Mouse (Mus musculus) heart, embryonic 11.5 days (tissue): Measurements from ENCODE around the gene 1700003E16Rik. TPM values are rescaled to one million over a fixed set of nuclear protein-coding genes. Genes with fewer than 3 reads are reported as not detected.

Source experiments
- polyA plus RNA-seq: library from polyadenylated mRNA; unstranded; fragments of >200 nt; fragmentation: Nextera tagmentation; extraction: Ambion mirVana; gene quantifications from 2 replicates; pipeline ENCODE4 v1.2.1, GENCODE M21; 2014

The 1700003E16Rik gene
- polyA plus RNA-seq, 1 experiment from 2014 or later, result 0.14 TPM

Other genes starting within 250 kb of the 1700003E16Rik start
- gene Sema4f, start 216.6 kb upstream of the 1700003E16Rik start, polyA plus RNA-seq, result 0.04 and 0.15 TPM in 2 replicates
- 0.70 and 1.1 TPM in 2 replicates for gene M1ap, start 209.5 kb upstream of the 1700003E16Rik start, polyA plus RNA-seq
- gene Dok1, start 122.9 kb upstream of the 1700003E16Rik start, polyA plus RNA-seq, result 6.3 and 6.8 TPM in 2 replicates
- 4.5 and 5.7 TPM in 2 replicates for gene Loxl3, start 122.2 kb upstream of the 1700003E16Rik start, polyA plus RNA-seq
- gene Aup1, start 101.9 kb upstream of the 1700003E16Rik start, polyA plus RNA-seq, result 99.8 and 109 TPM in 2 replicates
- gene Htra2, start 101.1 kb upstream of the 1700003E16Rik start, polyA plus RNA-seq, result 41.8 and 43.3 TPM in 2 replicates
- gene Dqx1, start 98.6 kb upstream of the 1700003E16Rik start, polyA plus RNA-seq, result 0.24 and 0.30 TPM in 2 replicates
- gene Tlx2, start 86.1 kb upstream of the 1700003E16Rik start, polyA plus RNA-seq, result 0.23 TPM in 1 of 2 replicates, not detected in the other
- gene Pcgf1, start 78.5 kb upstream of the 1700003E16Rik start, polyA plus RNA-seq, result 15.1 and 17.0 TPM in 2 replicates
- gene Lbx2, start 70.0 kb upstream of the 1700003E16Rik start, polyA plus RNA-seq, result 0.46 and 0.52 TPM in 2 replicates
- gene Ccdc142, start 54.8 kb upstream of the 1700003E16Rik start, polyA plus RNA-seq, result 0.97 and 2.1 TPM in 2 replicates
- gene Gm42688, start 54.8 kb upstream of the 1700003E16Rik start, polyA plus RNA-seq, result 1.1 and 1.2 TPM in 2 replicates
- 138 and 144 TPM in 2 replicates for gene Mrpl53, start 47.4 kb upstream of the 1700003E16Rik start, polyA plus RNA-seq
- 19.1 and 19.8 TPM in 2 replicates for gene Mogs, start 40.9 kb upstream of the 1700003E16Rik start, polyA plus RNA-seq
- 76.0 and 87.2 TPM in 2 replicates for gene Wbp1, start 34.8 kb upstream of the 1700003E16Rik start, polyA plus RNA-seq
- gene Ino80b, start 31.0 kb upstream of the 1700003E16Rik start, polyA plus RNA-seq, result 11.1 and 12.2 TPM in 2 replicates
- gene Rtkn, start 20.9 kb upstream of the 1700003E16Rik start, polyA plus RNA-seq, result 10.8 and 12.4 TPM in 2 replicates
- gene Wdr54, start within 50 bp of the 1700003E16Rik start, polyA plus RNA-seq, result 4.5 and 6.9 TPM in 2 replicates
- 49.7 and 61.1 TPM in 2 replicates for gene Dctn1, start 9.5 kb downstream of the 1700003E16Rik start, polyA plus RNA-seq
- gene Slc4a5, start 63.4 kb downstream of the 1700003E16Rik start, polyA plus RNA-seq, result 0.21 and 0.38 TPM in 2 replicates
- gene Mthfd2, start 169.5 kb downstream of the 1700003E16Rik start, polyA plus RNA-seq, result 44.5 and 45.4 TPM in 2 replicates
- gene Mob1a, start 169.6 kb downstream of the 1700003E16Rik start, polyA plus RNA-seq, result 42.2 and 49.5 TPM in 2 replicates
- 279 and 280 TPM in 2 replicates for gene Bola3, start 192.7 kb downstream of the 1700003E16Rik start, polyA plus RNA-seq